Mouse (Mus musculus): ENCODE measurements at regions not wholly inside any gene's neighbourhood (a gene's known extent, or its start where the extent isn't known, plus 50 kb on each side); places are given as distances from the start of the nearest gene placed in this dataset.
"Not testable (repeated sequence)": the region's sequence is repeated elsewhere in the genome, so short reads cannot be mapped to it uniquely, and the experiment has no call there.

DNA sequence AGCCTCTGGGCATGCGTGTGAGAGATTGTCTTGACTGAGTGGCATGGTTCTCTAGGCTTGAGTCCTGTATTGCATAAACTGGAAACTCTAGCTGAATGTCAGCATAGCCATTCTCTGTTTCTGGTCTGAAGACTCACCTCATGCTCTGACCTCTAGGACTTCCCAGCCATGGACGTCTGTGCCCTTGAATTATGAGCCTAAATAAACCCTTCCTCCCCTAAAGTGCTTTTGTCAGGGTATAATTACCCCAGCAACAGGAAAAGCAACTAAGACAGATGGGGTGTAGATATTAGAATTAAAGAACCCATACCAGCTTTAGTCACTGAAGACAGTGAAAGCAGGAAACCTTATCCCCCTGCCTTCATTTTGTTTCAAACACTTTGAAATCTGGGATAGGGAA is 253.3 kb downstream of the Tpbg start:
- no peak for DNase-seq

DNA sequence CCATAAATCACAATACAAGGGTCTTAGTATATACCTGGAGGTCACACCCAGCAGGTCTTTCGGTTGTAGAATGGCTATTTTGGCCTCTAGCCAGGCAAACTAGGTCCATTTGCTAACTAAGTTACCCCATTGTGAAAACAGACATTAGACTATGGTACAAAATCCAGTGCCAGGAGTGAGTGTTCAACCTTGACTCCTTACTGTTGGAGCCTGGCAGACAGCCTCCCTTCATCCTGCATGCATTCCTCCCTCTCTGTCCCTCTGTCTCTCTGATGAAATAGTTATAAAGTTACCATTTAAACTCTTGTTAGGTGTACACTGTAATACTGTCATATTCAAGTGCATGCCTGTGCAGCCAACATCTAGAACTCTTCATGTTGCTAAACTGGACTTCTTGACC is 254.1 kb downstream of the Tpbg start:
- no peak for DNase-seq

GRCm38 (mm10) chr9:86099325-86099724 is 257.1 kb downstream of the Tpbg start:
- no peak for DNase-seq

DNA sequence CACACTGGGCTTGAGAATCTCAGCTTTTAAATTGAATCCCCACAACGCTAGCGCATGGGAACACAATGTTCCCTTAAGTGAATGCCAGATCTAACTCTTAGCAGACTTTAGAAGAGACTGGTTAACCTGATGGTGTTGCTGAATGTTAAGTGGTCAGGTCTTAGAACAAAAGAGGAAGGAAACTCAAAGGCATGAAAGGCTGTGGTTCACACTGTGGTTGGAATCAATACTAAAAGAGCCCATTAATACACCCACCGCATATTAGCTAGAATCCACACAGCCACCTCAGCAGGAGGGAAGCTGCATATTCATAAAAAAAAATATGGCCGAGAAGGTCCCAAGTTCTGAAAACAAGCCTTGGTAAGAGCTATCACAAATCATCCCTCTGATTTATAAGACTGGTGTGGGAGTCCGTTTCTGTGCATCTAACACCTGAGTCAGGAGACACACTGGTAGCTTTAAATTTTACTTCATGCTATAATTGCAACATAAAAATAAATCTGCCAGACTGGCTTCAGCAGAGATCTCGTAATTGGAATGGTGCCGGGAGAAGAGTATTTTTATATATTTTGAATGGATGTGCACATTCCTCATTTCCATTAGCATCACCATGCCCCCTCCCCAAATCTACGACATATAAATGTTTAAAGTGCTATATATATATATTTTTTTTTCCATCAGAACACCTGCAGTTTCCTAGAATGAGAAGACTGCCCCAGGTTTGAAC is 259.3 kb downstream of the Tpbg start:
- DNase-seq: no peak

DNA sequence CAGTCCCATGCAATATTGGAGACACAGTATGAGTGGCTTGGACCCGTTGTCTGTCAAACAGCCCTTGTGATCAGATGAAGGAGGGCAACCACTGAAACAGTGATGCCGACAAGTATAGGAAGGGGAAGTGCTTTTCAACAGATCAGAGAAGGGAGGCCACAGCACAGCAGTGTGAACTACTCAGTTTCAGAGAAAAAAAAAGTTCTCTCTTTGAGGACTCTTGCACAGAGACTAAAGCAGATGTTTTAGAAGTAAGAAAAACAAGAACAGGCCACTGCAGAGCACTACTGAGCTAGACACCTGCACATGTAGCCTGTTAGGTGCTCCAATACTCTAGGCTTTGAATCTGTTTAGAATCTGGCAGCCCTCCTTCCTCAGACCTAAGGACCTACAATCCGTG is 261.4 kb downstream of the Tpbg start:
- DNase-seq: no peak

DNA sequence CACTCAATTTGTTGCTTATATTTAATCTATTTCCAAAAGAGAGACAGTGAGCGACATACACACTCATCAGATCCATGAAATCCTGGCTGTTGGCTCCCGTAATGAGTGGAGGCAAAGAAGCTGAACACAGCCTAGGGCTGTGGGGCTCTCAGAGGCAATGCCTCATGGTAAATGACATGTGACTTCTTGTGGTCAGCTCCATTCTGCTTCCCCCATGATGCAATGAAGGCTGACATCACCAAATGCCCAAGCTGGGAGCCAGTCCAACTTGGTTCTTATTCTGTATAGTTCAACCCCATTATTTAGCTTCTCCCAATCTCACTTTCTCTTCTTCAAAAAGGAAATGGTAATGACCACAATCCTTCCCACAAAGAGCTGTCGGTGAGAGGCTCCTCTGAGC is 262.5 kb downstream of the Tpbg start:
- DNase-seq: no peak

- DNase-seq: no peak
Observed at GRCm38 (mm10) chr9:86105851-86106250, 263.7 kb downstream of the Tpbg start.

- no peak for DNase-seq
Observed at GRCm38 (mm10) chr9:86109906-86110305, 267.7 kb downstream of the Tpbg start.

DNA sequence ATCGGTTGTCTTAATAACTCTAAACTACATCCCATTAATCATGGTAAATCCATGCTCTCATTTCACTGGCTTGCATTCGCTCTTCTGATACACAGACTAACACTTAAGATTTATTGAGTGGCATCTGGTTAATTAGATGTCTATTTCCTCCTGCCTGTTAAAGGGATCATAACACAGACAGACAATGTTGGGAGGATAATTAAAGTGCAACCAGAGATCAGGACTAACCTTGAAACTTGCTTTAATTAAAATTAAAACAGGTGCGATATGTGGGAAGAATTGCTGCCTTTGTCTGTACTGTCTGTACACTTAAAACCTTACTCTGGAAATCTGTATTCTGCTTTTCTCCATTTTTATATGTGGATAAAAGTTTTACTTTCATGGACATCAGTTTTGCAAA is 277.2 kb downstream of the Tpbg start:
- no peak for DNase-seq

- DNase-seq: not testable (repeated sequence)
Observed at GRCm38 (mm10) chr9:86135617-86136016, 293.4 kb downstream of the Tpbg start.

GRCm38 (mm10) chr9:86145903-86146302 is 303.7 kb downstream of the Tpbg start:
- DNase-seq: no peak

DNA sequence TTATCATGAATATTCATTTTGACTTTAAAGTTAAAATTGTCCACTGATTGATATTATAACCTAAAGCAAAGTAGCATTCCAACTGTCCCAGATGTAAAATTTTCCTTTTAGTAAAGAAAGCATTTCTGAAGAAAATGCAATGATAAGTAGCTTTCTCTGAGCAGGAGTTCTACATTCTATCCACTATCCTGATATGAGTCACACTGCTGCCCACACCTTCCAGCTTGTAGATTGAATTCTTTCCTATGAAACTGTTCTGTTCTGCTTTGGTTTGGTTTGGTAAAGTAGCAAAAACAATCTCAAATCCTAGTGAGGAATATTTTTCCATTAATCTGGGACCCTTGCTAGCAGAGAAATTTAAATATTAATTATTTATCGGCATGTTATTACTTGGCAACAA is 304.4 kb downstream of the Ube2cbp start:
- DNase-seq: no peak

DNA sequence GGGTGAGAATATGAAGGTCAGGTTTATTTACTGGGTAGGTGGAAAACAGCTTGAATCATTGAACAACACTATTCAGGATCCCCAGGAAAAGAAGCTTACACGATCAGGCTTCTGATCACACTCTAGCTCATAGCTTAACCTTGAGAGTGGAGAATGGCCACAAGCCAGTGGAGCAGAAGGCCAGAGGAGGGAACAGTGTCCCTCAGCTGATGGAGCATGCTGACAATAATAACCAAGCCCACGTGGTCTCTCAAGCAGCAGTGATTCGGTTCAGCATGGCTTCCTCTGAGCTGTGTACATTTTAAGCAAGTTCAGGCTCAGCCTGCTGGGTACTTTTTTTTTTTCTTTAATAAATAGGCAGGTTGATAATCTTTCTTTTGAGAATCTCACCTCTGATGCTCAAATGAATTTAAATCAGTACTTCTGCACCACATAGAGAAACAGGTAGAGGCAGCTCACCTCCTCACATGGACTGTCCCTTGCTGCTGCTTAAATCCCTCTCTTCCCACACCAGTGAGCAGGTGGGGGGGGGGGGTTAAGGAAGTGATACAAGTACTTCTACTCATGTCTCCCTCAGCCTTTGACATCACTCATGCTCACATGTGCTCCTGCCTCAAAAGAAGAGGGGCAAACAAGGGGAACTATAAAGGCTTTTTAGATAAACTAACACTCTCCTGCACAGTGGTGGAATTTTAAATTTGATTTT is 298.2 kb downstream of the Ube2cbp start:
- DNase-seq: peak; percentile 3 to 14

GRCm38 (mm10) chr9:86170756-86171155 is 294.0 kb downstream of the Ube2cbp start:
- DNase-seq: no peak

DNA sequence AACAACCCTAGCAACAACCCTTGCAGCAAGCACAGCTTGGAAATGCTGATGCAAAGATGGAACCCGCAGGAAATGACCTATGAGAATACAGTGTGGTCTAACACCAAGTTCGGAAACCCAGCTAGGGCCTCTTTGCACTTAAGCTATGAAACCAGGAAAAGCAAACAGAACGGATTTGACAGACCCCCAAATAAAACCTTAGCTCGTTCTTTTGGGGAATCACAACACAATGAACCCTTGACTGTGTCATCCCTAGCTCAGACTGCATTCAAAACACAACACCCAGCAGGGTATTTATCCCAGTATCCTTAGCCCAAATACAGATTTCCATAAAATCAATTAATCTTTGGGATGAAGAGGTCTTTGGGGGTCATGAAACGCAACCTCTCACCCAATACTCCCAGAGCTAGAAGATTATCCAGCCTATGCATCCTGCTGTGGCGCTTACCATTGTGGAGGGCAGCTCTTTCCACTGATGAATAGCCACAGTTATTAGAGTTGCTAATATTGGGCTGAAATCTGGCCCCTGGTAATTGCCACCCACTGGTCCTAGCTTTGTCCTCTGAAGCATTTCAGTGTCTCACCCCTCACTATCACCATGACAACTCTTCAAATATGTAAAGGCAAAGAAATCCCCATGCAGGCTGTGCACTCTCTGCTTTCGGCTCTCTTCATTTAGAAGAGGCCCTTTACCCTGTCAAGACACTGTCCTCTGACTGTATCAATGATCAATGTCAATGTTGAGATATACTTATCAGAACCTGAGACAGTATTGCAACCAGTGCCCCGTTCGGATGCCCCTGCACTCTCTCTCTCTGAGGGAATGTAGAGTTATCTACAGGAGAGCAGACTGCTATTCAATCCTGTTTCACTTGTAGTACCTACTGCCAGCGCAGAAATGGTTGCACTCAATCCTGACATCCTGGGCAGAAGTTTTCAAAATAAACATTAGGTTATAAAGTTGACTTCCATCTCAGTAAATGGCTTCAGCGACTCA is 277.7 kb downstream of the Ube2cbp start:
- no peak for DNase-seq

GRCm38 (mm10) chr9:86188873-86189272 is 275.9 kb downstream of the Ube2cbp start:
- no peak for DNase-seq

- no peak for DNase-seq
Observed at GRCm38 (mm10) chr9:86205041-86205440, 259.7 kb downstream of the Ube2cbp start.

DNA sequence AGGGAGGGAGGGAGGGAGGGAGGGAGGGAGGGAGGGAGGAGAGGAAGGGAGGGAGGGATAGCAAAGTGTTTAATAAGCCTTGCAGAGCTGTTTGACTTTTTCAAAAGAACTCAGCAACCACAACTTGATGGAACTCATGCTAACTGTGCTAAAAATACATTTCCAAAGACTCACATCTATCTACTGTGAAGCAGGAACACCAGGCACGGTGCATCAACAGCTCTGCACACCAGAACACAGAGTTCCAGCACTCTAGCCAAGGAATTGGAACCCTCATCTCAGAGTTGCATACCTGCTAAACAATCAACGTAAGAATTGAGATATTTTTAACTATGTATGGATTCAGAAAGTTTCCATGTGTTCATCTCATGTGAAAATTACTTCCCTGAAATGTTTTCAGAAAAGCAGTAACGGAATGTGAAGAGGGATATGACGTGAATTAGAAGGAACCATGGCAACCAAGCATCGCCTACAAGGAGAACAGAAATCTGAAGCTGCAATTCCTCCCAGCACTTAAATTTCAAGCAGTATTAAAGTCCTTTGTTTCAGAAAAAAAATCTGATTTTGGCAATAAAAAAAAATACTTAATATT is 256.3 kb downstream of the Ube2cbp start:
- no peak for DNase-seq

DNA sequence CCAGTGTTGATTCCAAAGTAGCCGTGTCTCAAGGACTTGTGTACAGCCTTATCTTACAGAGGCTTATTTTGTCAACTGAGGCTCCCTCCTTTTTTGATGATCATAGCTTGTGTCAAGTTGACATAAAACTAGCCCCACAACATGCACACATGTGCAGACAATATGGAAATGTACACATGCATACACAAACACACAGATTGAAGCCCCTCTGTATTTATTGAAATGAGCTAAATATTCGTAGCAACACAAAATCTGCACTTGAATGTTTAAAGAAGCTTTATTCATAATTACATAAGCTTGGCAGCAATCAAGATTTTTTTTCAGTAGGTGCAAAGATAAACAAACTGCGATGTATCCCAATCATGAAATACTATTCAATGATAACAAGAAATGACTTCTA is 253.5 kb downstream of the Ube2cbp start:
- no peak for DNase-seq

GRCm38 (mm10) chr9:86219669-86220068 is 245.1 kb downstream of the Ube2cbp start:
- DNase-seq: peak; percentile 16 to 38

- no peak for DNase-seq
Observed at GRCm38 (mm10) chr9:86224530-86224929, 240.2 kb downstream of the Ube2cbp start.

GRCm38 (mm10) chr9:86230673-86231350 is 233.9 kb downstream of the Ube2cbp start:
- DNase-seq: no peak
